Mouse (Mus musculus): ENCODE measurements around the gene Bcl2.

- TF ChIP-seq POLR2A (IDR thresholded peaks at IDR 0.05; ENCODE audit: control insufficient read depth in 1 of 2, insufficient read depth in 1 of 2, low read depth in 1 of 2, low read length in 2 of 2, poor library complexity in 1 of 2) (no peak), USF1 (IDR thresholded peaks at IDR 0.05; ENCODE audit: low read depth, low read length) (no peak), TAL1 (IDR thresholded peaks at IDR 0.05; ENCODE audit: low read length) (no peak), CTCF (IDR thresholded peaks at IDR 0.05 in 2 of 3, conservative IDR thresholded peaks at IDR 0.05 in 1 of 3; ENCODE audit: control insufficient read depth in 1 of 3, insufficient read depth in 1 of 3, low read depth in 2 of 3, low read length in 3 of 3, poor library complexity in 1 of 3, severe bottlenecking in 1 of 3) (no peak), KAT2A (conservative IDR thresholded peaks at IDR 0.05; ENCODE audit: low read depth, low read length) (no peak), EP300 (IDR thresholded peaks at IDR 0.05; ENCODE audit: low read depth in 1 of 2, low read length in 2 of 2) (no peak)
Observed at GRCm38 (mm10) chr1:106559116-106559605, 154.9 kb downstream of the Bcl2 start.
